Comparison of ENCODE assay signal across 30 mouse cellular contexts in the genomic region with DNA sequence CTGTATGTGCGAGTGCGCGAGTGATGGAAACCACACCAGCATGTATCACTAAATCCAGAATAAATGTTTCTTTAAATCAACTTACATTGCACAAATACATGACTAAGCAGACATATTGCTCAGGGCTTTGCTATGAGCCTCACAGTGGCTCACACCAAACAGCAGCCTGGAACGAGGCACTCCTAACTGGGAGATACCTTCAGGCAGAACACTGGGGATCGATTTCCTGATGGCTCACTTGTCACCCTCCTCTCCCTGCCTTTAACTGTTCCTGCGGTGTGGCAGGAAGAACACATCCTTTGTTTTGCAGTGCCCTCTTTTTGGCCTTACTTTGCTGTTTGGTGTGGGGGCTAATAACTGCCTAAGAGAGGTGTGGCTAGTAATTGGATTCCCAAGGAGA. TPM values are rescaled to one million over a fixed set of nuclear protein-coding genes. Genes with fewer than 3 reads are reported as not detected.
DNase-seq lines count a peak whose midpoint lies in the region; ATAC-seq lines count a peak whose summit lies in the region.
"Had no signal": no experiment of that assay in that cellular context is flagged by ENCODE, and none has a peak within 500 bp of the region (broad histone marks: within the 10 kb centered on the region; RNA-seq: fewer than 3 reads in every experiment).

No protein-coding gene starts in this region.

- H3K4me3 ChIP-seq in heart, embryonic 12.5 days, result no peak overlapping the region
- no peak overlapping the region for H3K4me3 ChIP-seq in lung, embryonic 16.5 days (ENCODE audit: low read length)
- H3K4me3 ChIP-seq in brown adipose tissue, adult 24 weeks (ENCODE audit: insufficient read depth, low read depth, low read length), result no peak overlapping the region
- H3K4me3 ChIP-seq: hindbrain, embryonic 13.5 days; megakaryocyte, embryonic 14.5 days; neural tube, embryonic 13.5 days had no signal

- no peaks in the 10 kb centered on the region for H3K27me3 ChIP-seq in heart, embryonic 12.5 days (replicated peaks)
- H3K27me3 ChIP-seq in lung, embryonic 16.5 days (ENCODE audit: control insufficient read depth, insufficient read depth, low read depth, low read length), result no peaks in the 10 kb centered on the region
- H3K27me3 ChIP-seq: forebrain, embryonic 13.5 days; megakaryocyte, embryonic 14.5 days; neural tube, embryonic 13.5 days had no signal

- no peak overlapping the region for H3K9ac ChIP-seq in heart, embryonic 12.5 days
- no peak overlapping the region for H3K9ac ChIP-seq in lung, embryonic 16.5 days (ENCODE audit: low read length)
- H3K9ac ChIP-seq: forebrain, embryonic 13.5 days; hindbrain, embryonic 13.5 days; neural tube, embryonic 13.5 days had no signal

- peaks cover 5% of the 10 kb centered on the region for H3K9me3 ChIP-seq in heart, embryonic 12.5 days (replicated peaks)
- H3K9me3 ChIP-seq in lung, embryonic 16.5 days (ENCODE audit: control insufficient read depth, low read length), result peaks cover 6% of the 10 kb centered on the region
- H3K9me3 ChIP-seq: hindbrain, embryonic 13.5 days had no signal

- intact Hi-C loops in heart, postnatal 25 days (cut with DNase I), result no loop called here

- no peak overlapping the region for H3K4me2 ChIP-seq in heart, embryonic 12.5 days
- no peak overlapping the region for H3K4me2 ChIP-seq in lung, embryonic 16.5 days (ENCODE audit: low read depth, low read length)
- H3K4me2 ChIP-seq: forebrain, embryonic 13.5 days had no signal

- H3K4me1 ChIP-seq in heart, embryonic 12.5 days (replicated peaks), result peaks cover 36% of the 10 kb centered on the region
- peaks cover 51% of the 10 kb centered on the region for H3K4me1 ChIP-seq in lung, embryonic 16.5 days (replicated peaks; ENCODE audit: control insufficient read depth, insufficient read depth, low read length)
- peaks cover 29% of the 10 kb centered on the region for H3K4me1 ChIP-seq in brown adipose tissue, adult 24 weeks (ENCODE audit: control insufficient read depth, insufficient read depth, insufficient read length, low read length)

- ATAC-seq in heart, embryonic 12.5 days (ENCODE audit: insufficient number of reproducible peaks, low FRiP score), result no peak
- ATAC-seq in lung, embryonic 16.5 days (ENCODE audit: low read depth), result no peak
- ATAC-seq: forebrain, embryonic 13.5 days had no signal

- DNase-seq in heart, postnatal 25 days (ENCODE audit: low spot score), result no peak
- no peak for DNase-seq in lung, postnatal 36 days
- no peak for DNase-seq in thymus, postnatal 36 days
- no peak for DNase-seq in frontal cortex, postnatal 10 days (ENCODE audit: low spot score in 2 of 2)
- DNase-seq: adrenal gland, postnatal 14 days; cerebellum, adult 9-11 months; gastrocnemius, postnatal 14 days; heart, postnatal 36 days; kidney, adult 8-10 months; kidney, postnatal 25 days; layer of hippocampus, postnatal 36 days; lung, postnatal 14 days; midbrain, embryonic 14.5 days; retina, postnatal 1 day; right cerebral cortex, postnatal 25 days; thymus, postnatal 25 days had no signal

- 49% methylated on average over 6 of the region's 6 CpGs for WGBS in heart, embryonic 12.5 days
- WGBS in lung, embryonic 16.5 days, result 56% methylated on average over 6 of the region's 6 CpGs

- 0 out of 2 replicates have a peak overlapping the region, but pooled peaks have one; percentile 8 for H3K27ac ChIP-seq in heart, embryonic 12.5 days (ENCODE audit: poor library complexity, severe bottlenecking)
- peak overlapping the region; percentile 83 for H3K27ac ChIP-seq in lung, embryonic 16.5 days (ENCODE audit: low read length)
- H3K27ac ChIP-seq in brown adipose tissue, adult 24 weeks (replicated peaks; ENCODE audit: low read depth, low read length), result peak overlapping the region; percentile 96
- H3K27ac ChIP-seq: forebrain, embryonic 13.5 days; hindbrain, embryonic 13.5 days; neural tube, embryonic 13.5 days had no signal

- H3K36me3 ChIP-seq in heart, embryonic 12.5 days, result no peaks in the 10 kb centered on the region
- H3K36me3 ChIP-seq in lung, embryonic 16.5 days (ENCODE audit: control insufficient read depth, insufficient read depth, low read length), result no peaks in the 10 kb centered on the region
- H3K36me3 ChIP-seq: hindbrain, embryonic 13.5 days; neural tube, embryonic 13.5 days had no signal

RNA-seq across cellular contexts. Expression of gene Cfap45, which starts 1.0 kb away (rescaled TPM):
- polyA plus RNA-seq in heart, embryonic 12.5 days (2016; fragmentation: Nextera tagmentation; extraction: Ambion mirVana), result 1.7 and 3.0 TPM in 2 replicates
- total RNA-seq in heart, postnatal 25 days (2021), result under 1 TPM; 0.34 to 0.39 TPM
- 15.4 and 19.2 TPM in 2 replicates for polyA plus RNA-seq in lung, embryonic 16.5 days (2015; fragmentation: Nextera tagmentation; extraction: Ambion mirVana)
- not detected in 2 replicates for polyA plus RNA-seq in brown adipose tissue, adult 24 weeks (2012; ENCODE audit: insufficient read depth, insufficient read length, missing spikeins)
- polyA plus RNA-seq: C2C12; liver, adult 2 months had no signal

RNA-seq across cellular contexts. Expression of gene Tagln2, which starts 19.8 kb away (rescaled TPM):
- polyA plus RNA-seq in heart, embryonic 12.5 days (2016; fragmentation: Nextera tagmentation; extraction: Ambion mirVana), result 351 and 387 TPM in 2 replicates
- 10 to 100 TPM; 75.4 to 87.9 TPM for total RNA-seq in heart, postnatal 25 days (2021)
- polyA plus RNA-seq in lung, embryonic 16.5 days (2015; fragmentation: Nextera tagmentation; extraction: Ambion mirVana), result 662 and 695 TPM in 2 replicates
- polyA plus RNA-seq in brown adipose tissue, adult 24 weeks (2012; ENCODE audit: insufficient read depth, insufficient read length, missing spikeins), result 26.2 and 29.3 TPM in 2 replicates

RNA-seq across cellular contexts. Expression of gene Vsig8, which starts 36.1 kb away (rescaled TPM):
- 0.24 and 0.33 TPM in 2 replicates for polyA plus RNA-seq in heart, embryonic 12.5 days (2016; fragmentation: Nextera tagmentation; extraction: Ambion mirVana)
- not detected for total RNA-seq in heart, postnatal 25 days (2021)
- 0.11 and 0.34 TPM in 2 replicates for polyA plus RNA-seq in lung, embryonic 16.5 days (2015; fragmentation: Nextera tagmentation; extraction: Ambion mirVana)
- not detected in 2 replicates for polyA plus RNA-seq in brown adipose tissue, adult 24 weeks (2012; ENCODE audit: insufficient read depth, insufficient read length, missing spikeins)
- total RNA-seq: adrenal gland, postnatal 14 days; common myeloid progenitor, adult 5-6 weeks; gastrocnemius, postnatal 14 days; heart, adult 18-20 months; heart, postnatal 36 days; liver, adult 2 months had no signal
- polyA plus RNA-seq: C2C12; embryonic facial prominence, embryonic 11.5 days; inflammation-experienced regulatory T-cells, adult 6 months; limb, embryonic 11.5 days; liver, adult 2 months had no signal

RNA-seq across cellular contexts. Expression of gene Igsf9, which starts 38.1 kb away (rescaled TPM):
- polyA plus RNA-seq in heart, embryonic 12.5 days (2016; fragmentation: Nextera tagmentation; extraction: Ambion mirVana), result 11.4 and 11.8 TPM in 2 replicates
- under 1 TPM; 0.25 to 0.55 TPM for total RNA-seq in heart, postnatal 25 days (2021)
- 17.4 and 20.4 TPM in 2 replicates for polyA plus RNA-seq in lung, embryonic 16.5 days (2015; fragmentation: Nextera tagmentation; extraction: Ambion mirVana)
- 0.96 TPM in 1 of 2 replicates, not detected in the other for polyA plus RNA-seq in brown adipose tissue, adult 24 weeks (2012; ENCODE audit: insufficient read depth, insufficient read length, missing spikeins)

RNA-seq across cellular contexts. Expression of gene Slamf9, which starts 44.5 kb away (rescaled TPM):
- polyA plus RNA-seq in heart, embryonic 12.5 days (2016; fragmentation: Nextera tagmentation; extraction: Ambion mirVana), result 0.95 and 1.3 TPM in 2 replicates
- total RNA-seq in heart, postnatal 25 days (2021), result 1 to 10 TPM; 1.3 TPM
- polyA plus RNA-seq in lung, embryonic 16.5 days (2015; fragmentation: Nextera tagmentation; extraction: Ambion mirVana), result 0.57 and 0.64 TPM in 2 replicates
- 3.5 and 4.5 TPM in 2 replicates for polyA plus RNA-seq in brown adipose tissue, adult 24 weeks (2012; ENCODE audit: insufficient read depth, insufficient read length, missing spikeins)
- total RNA-seq: common myeloid progenitor, adult 5-6 weeks had no signal
- polyA plus RNA-seq: hindbrain, embryonic 13.5 days; midbrain, embryonic 14.5 days; neural tube, embryonic 13.5 days had no signal

Comparison
In these comparisons a context has a peak if more than half of its experiments do, and no peak if none do; other contexts are left out.
1. H3K27ac ChIP-seq: peak in every context shown above with its lines; median percentile 96 in brown adipose tissue, adult 24 weeks; 83 in lung, embryonic 16.5 days; 8 in heart, embryonic 12.5 days.
2. RNA of gene Tagln2, which starts 19.8 kb away (polyA plus RNA-seq): 662 to 695 TPM in lung, embryonic 16.5 days and 351 to 387 TPM in heart, embryonic 12.5 days; 26.2 to 29.3 TPM in brown adipose tissue, adult 24 weeks; every median in the first group is over 10 times any median in the second.